Mouse (Mus musculus): ENCODE measurements around the gene Pcmt1.

Gene Pcmt1

GRCm38 (mm10) chr10:7589592-7590233 lies 91.2 kb downstream of the Pcmt1 start, which contains the start of gene Lrp11:
Lrp11 (plus strand) TSS chr10:7589800.
- DNase-seq (ENCODE audit: low spot score), result peak; percentile 90

- no peak for DNase-seq (ENCODE audit: low spot score)
These were observed 94.2 kb downstream of the Pcmt1 start for GRCm38 (mm10) chr10:7586771-7587170.

- DNase-seq (ENCODE audit: low spot score), result no peak
These were observed 97.9 kb downstream of the Pcmt1 start for GRCm38 (mm10) chr10:7582891-7583557.

- DNase-seq (ENCODE audit: low spot score), result no peak
These were observed 98.6 kb downstream of the Pcmt1 start for GRCm38 (mm10) chr10:7582157-7582890.

GRCm38 (mm10) chr10:7581401-7581800 lies 99.5 kb downstream of the Pcmt1 start:
- no peak for DNase-seq (ENCODE audit: low spot score)

All from T-cell, adult 2 months (primary cell).